Mouse (Mus musculus): ENCODE measurements at regions not wholly inside any gene's neighbourhood (a gene's known extent, or its start where the extent isn't known, plus 50 kb on each side); places are given as distances from the start of the nearest gene placed in this dataset.

DNA sequence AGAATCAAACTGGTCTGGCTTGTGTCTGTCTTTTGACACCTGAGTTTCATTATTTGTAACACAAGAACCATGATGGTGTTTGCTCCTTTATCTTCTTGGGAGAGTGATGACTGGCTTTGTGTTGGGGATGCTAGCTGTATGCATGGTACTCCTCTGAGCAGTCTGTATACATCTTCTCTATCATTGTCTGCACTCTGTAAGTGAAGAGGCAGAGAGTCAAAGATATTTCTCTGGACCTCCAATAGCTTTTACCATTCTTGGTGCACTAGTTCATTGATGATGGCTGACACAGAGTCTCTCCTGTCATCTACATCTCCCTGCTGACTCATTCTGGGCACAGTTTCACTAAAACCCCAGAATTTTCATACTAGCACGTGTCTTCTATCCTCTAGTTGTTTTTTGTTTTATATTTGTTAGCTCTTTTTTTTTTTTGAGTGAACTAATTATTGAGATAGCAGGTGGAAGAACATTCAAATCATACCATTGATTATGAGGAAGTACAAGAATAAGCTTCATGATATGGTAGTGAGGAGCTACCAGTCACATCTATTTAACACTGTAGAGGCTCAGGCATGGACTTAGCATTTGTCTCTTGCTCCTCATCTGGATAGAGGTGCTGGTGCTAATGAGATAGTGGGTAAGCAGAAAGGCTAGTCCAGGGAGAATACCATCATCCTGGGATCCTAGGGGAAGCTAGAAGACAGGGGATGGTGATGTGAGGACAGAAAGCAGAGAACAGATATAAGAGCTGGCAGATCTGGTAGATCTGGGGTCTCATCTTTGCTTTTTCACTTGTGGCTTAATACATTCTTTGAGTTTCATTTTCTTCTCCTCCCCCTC, 1402.9 kb upstream of the A1bg start:
- H3K4me1 ChIP-seq (replicated peaks) = peaks cover 14% of the 10 kb centered on the region
- WGBS (ENCODE audit: insufficient replicate concordance) = 66% methylated on average over 1 of the region's 1 CpGs
- H3K9me3 ChIP-seq (replicated peaks) = no peaks in the 10 kb centered on the region
- no peak overlapping the region for H3K4me3 ChIP-seq (replicated peaks)
- no peak for ATAC-seq (ENCODE audit: insufficient read depth)
- H3K9ac ChIP-seq = no peak overlapping the region
- no peaks in the 10 kb centered on the region for H3K36me3 ChIP-seq (replicated peaks)
- H3K27ac ChIP-seq (replicated peaks) = no peak overlapping the region
- H3K27me3 ChIP-seq = no peaks in the 10 kb centered on the region
- no peak overlapping the region for H3K4me2 ChIP-seq

DNA sequence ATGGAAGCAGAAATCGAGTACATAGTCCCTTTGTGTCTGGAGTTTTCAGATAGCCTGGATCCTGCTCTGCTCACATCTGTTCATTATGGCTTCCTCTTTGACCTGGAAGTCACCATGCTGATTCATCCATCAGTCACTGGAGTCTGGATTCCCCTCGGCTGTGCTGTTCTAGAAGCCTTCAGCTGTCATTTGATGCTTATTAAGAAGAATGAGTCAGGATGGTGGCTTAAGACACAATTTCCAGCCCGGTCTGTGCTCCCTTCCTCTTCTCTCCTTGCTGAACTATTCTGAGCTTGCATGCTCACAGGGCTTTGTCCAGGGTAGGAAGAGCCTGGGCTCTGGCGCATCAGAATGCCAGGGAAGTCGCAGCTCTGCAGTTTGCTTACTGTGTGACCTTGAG, 1398.2 kb upstream of the A1bg start:
- Histone ChIP-seq H3K4me1 (replicated peaks) (no peaks in the 10 kb centered on the region), H3K4me2 (no peak overlapping the region), H3K4me3 (replicated peaks) (no peak overlapping the region), H3K27me3 (no peaks in the 10 kb centered on the region), H3K27ac (replicated peaks) (no peak overlapping the region), H3K36me3 (replicated peaks) (no peaks in the 10 kb centered on the region), H3K9me3 (replicated peaks) (no peaks in the 10 kb centered on the region), H3K9ac (no peak overlapping the region)
- 41% methylated on average over 5 of the region's 5 CpGs for WGBS (ENCODE audit: insufficient replicate concordance)
- ATAC-seq (ENCODE audit: insufficient read depth) = no peak

DNA sequence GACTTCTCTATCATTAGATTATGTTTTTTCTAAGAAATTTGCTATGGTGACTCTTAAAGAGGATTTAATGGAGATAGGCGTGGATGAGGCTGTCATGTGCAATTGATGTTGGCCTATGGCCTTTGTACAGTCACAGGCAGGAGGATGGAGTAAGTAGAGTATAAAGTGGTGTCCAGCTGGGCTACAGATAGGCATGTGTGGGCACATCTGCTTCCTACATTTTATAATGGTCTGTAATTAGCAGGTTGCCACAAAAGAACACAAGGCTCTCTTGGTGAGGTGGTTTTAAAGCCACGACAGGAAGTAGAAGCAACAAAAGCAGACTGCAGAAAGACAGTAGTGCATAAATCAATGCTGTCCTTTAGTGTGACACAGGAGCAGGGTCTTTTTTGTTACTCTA, 1391.6 kb upstream of the A1bg start:
- no peak overlapping the region for H3K9ac ChIP-seq
- H3K27ac ChIP-seq (replicated peaks) = no peak overlapping the region
- H3K4me1 ChIP-seq (replicated peaks) = no peaks in the 10 kb centered on the region
- no peaks in the 10 kb centered on the region for H3K36me3 ChIP-seq (replicated peaks)
- no peak overlapping the region for H3K4me3 ChIP-seq (replicated peaks)
- WGBS (ENCODE audit: insufficient replicate concordance) = 24% methylated on average over 2 of the region's 2 CpGs
- no peak overlapping the region for H3K4me2 ChIP-seq
- no peak for ATAC-seq (ENCODE audit: insufficient read depth)
- no peaks in the 10 kb centered on the region for H3K9me3 ChIP-seq (replicated peaks)
- no peaks in the 10 kb centered on the region for H3K27me3 ChIP-seq

DNA sequence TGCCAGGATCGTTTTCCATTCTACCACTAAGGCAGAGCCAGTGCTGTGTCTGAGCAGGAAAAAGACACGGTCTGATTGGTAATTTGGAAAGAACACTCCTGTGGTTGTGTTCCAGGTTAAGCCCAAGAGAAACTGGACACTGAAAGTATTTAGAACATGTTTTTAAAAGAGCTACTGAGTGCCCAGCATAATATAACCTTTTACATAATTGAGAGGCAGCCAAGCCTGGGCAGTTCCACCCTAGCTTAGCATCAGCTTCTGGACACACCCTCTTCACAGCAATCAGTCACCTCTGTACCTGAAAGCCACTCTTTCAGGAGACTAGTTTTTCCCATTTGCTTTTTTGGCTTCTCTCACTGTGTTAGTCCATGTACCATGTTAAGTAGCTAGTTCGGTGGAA, 1379.4 kb upstream of the A1bg start:
- no peak for ATAC-seq (ENCODE audit: insufficient read depth)
- H3K4me2 ChIP-seq = no peak overlapping the region
- no peaks in the 10 kb centered on the region for H3K9me3 ChIP-seq (replicated peaks)
- H3K27ac ChIP-seq (replicated peaks) = no peak overlapping the region
- H3K27me3 ChIP-seq = no peaks in the 10 kb centered on the region
- H3K36me3 ChIP-seq (replicated peaks) = no peaks in the 10 kb centered on the region
- 0 out of 2 replicates have a peak, but pooled peaks cover 3% of the 10 kb centered on the region for H3K4me1 ChIP-seq (replicated peaks)
- H3K4me3 ChIP-seq (replicated peaks) = no peak overlapping the region
- WGBS (ENCODE audit: insufficient replicate concordance) = 74% methylated on average over 3 of the region's 3 CpGs
- H3K9ac ChIP-seq = no peak overlapping the region

DNA sequence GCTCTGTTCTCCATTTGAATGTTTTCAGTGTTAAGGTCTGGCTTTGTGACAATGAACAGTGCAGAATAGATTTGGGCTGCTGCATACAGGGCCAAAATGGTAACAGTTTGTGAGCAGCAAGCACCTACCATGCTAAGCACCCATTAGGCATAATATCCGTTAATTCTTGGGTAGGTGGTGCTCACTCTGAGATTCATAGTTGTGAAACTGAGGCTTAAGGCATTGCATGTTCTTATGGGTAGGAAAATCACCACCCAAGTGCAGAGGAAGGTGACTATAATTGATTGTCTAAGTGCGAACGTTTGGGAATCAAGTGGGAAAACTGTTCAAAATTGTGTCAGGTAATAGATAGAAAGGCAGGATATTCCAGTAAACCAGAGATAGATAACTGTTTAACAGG, 1378.8 kb upstream of the A1bg start:
- Histone ChIP-seq H3K9ac (no peak overlapping the region), H3K4me2 (no peak overlapping the region), H3K9me3 (replicated peaks) (no peaks in the 10 kb centered on the region), H3K36me3 (replicated peaks) (no peaks in the 10 kb centered on the region), H3K4me1 (replicated peaks) (0 out of 2 replicates have a peak, but pooled peaks cover 3% of the 10 kb centered on the region), H3K27me3 (no peaks in the 10 kb centered on the region), H3K4me3 (replicated peaks) (no peak overlapping the region), H3K27ac (replicated peaks) (no peak overlapping the region)
- WGBS (ENCODE audit: insufficient replicate concordance) = 65% methylated on average over 3 of the region's 3 CpGs
- ATAC-seq (ENCODE audit: insufficient read depth) = no peak

DNA sequence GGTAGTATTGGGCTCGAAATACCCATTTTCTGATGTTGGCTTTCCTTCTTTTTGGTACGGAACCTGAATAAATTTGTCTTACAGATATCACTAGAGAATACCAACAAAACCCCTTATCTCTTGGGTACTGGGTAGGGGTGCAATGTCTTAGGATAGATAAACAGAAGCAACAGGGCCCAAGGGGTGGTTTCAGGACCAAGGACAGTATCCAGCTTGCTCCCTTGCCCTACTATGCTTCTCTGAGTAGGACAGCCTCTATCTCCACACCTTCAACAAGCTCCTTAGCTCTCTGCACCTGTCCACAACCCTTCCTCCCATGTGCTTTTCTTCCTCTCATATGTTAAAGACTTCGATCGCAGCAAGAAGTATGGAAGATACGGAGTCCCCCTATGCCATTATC, 1374.3 kb upstream of the A1bg start:
- H3K9me3 ChIP-seq (replicated peaks) = no peaks in the 10 kb centered on the region
- H3K27me3 ChIP-seq = no peaks in the 10 kb centered on the region
- H3K9ac ChIP-seq = no peak overlapping the region
- H3K4me2 ChIP-seq = no peak overlapping the region
- H3K4me1 ChIP-seq (replicated peaks) = peaks cover 8% of the 10 kb centered on the region; the same call in 1 of the 2 replicates
- no peak overlapping the region for H3K27ac ChIP-seq (replicated peaks)
- no peak overlapping the region for H3K4me3 ChIP-seq (replicated peaks)
- H3K36me3 ChIP-seq (replicated peaks) = no peaks in the 10 kb centered on the region
- no peak for ATAC-seq (ENCODE audit: insufficient read depth)
- 65% methylated on average over 5 of the region's 5 CpGs for WGBS (ENCODE audit: insufficient replicate concordance)

DNA sequence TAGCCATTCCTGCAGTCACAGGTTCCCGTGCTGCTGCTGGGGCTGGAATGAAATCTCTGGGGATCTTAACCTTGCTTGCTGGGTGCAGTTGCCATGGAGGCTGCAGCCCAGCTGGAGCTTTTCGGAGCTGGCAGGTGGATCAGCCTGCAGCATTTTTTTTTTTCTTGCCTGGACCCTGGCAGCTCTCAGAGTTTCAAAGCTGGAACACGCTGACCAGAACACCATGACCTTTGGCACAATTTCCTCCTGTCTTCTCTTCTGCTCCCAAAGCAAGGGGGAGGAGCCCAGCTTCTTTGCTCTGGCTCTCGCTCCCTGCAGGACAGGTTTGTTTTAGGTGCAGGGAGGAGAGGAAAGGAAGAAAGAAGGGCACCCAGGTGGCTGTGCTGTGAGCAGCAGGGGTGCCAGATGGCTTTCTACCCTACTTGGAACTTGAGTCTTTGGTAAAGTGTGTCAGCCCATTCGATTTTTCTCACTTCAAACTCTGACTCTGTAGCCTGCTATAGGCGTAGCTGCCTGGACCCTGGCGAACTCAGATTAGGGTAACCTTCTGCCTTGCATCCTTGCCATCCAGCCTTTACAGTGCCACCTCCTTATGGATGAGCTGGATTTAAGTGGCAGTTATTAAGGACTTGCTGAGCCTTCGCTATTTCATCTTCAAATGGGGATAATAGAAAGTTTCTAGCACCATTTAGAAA, 1372.6 kb upstream of the A1bg start:
- H3K4me2 ChIP-seq = 0 out of 2 replicates have a peak overlapping the region, but pooled peaks have one; percentile 4
- no peaks in the 10 kb centered on the region for H3K27me3 ChIP-seq
- H3K9me3 ChIP-seq (replicated peaks) = no peaks in the 10 kb centered on the region
- H3K4me3 ChIP-seq (replicated peaks) = no peak overlapping the region
- no peaks in the 10 kb centered on the region for H3K36me3 ChIP-seq (replicated peaks)
- no peak for ATAC-seq (ENCODE audit: insufficient read depth)
- H3K27ac ChIP-seq (replicated peaks) = no peak overlapping the region
- WGBS (ENCODE audit: insufficient replicate concordance) = 46% methylated on average over 8 of the region's 8 CpGs
- H3K9ac ChIP-seq = no peak overlapping the region
- peaks cover 8% of the 10 kb centered on the region; the same call in 1 of the 2 replicates for H3K4me1 ChIP-seq (replicated peaks)

DNA sequence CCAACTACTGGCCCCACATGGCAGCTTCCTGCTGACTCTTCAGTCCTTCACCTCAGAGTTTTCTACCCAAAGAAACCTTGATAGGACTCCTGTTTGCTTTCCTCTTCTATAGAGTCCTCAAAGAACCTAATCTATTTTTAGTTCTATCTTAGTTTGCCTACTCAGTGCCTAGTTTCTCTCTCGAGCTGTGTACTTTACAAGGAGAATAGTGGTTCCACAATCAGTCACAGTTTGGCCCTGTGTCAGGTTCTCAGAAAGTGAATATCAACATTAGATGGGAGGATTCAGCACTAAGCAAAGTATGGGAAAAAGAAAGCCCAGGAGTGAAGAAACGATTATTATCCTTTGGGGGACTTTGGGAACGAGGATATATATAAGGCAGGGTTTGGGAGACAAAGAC, 1372.0 kb upstream of the A1bg start:
- peaks cover 8% of the 10 kb centered on the region; the same call in 1 of the 2 replicates for H3K4me1 ChIP-seq (replicated peaks)
- ATAC-seq (ENCODE audit: insufficient read depth) = no peak
- no peak overlapping the region for H3K4me3 ChIP-seq (replicated peaks)
- H3K9ac ChIP-seq = no peak overlapping the region
- H3K9me3 ChIP-seq (replicated peaks) = no peaks in the 10 kb centered on the region
- H3K27ac ChIP-seq (replicated peaks) = no peak overlapping the region
- H3K27me3 ChIP-seq = no peaks in the 10 kb centered on the region
- WGBS (ENCODE audit: insufficient replicate concordance) = 27% methylated on average over 3 of the region's 3 CpGs
- 0 out of 2 replicates have a peak overlapping the region, but pooled peaks have one; percentile 4 for H3K4me2 ChIP-seq
- no peaks in the 10 kb centered on the region for H3K36me3 ChIP-seq (replicated peaks)

DNA sequence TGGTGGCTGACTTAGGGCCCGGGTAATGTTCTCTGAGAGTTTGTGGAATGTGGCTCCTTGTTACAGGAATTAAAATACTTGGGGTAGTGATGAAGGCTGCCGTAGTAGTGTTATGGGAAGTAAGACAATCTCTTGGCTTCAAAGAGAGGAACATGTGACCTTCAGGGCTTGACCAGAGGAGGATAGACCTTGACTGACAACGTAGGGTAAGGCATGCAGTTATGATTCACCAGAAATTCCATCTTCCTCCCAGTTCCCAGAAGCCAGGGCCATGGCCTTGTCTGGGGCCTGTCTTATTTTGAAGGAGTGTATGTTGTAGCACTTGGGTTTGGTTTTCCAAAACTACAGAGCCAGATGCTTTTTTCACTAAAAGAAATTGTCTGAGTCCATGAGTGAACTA, 1370.1 kb upstream of the A1bg start:
- no peak for ATAC-seq (ENCODE audit: insufficient read depth)
- Histone ChIP-seq H3K27me3 (no peaks in the 10 kb centered on the region), H3K36me3 (replicated peaks) (no peaks in the 10 kb centered on the region), H3K4me2 (no peak overlapping the region), H3K9ac (no peak overlapping the region), H3K9me3 (replicated peaks) (no peaks in the 10 kb centered on the region), H3K4me3 (replicated peaks) (no peak overlapping the region), H3K27ac (replicated peaks) (no peak overlapping the region), H3K4me1 (replicated peaks) (peaks cover 8% of the 10 kb centered on the region; the same call in 1 of the 2 replicates)
- 63% methylated on average over 3 of the region's 3 CpGs for WGBS (ENCODE audit: insufficient replicate concordance)

DNA sequence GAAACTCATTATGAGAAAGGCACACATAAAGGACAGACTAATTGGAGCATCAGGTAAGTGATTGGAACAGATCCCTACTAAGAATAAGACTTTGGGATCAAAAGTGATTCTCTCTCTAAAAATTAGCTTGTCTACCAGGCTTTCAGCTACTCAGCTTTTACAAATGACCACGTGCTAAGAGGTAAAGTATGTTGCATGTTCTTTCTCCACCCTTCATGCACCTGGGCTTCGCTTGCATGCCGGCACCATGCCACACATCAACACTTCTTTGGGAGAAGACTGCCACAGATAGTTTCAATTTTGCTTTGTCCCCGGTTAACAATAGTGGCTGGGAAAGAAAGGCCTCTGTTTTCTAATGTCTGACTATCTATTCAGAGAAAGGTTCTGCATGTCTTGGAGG, 1367.9 kb upstream of the A1bg start:
- Histone ChIP-seq H3K4me3 (replicated peaks) (no peak overlapping the region), H3K4me2 (no peak overlapping the region), H3K9me3 (replicated peaks) (no peaks in the 10 kb centered on the region), H3K27me3 (no peaks in the 10 kb centered on the region), H3K9ac (no peak overlapping the region), H3K4me1 (replicated peaks) (peaks cover 8% of the 10 kb centered on the region; the same call in 1 of the 2 replicates), H3K27ac (replicated peaks) (no peak overlapping the region), H3K36me3 (replicated peaks) (no peaks in the 10 kb centered on the region)
- no peak for ATAC-seq (ENCODE audit: insufficient read depth)
- WGBS (ENCODE audit: insufficient replicate concordance) = 61% methylated on average over 4 of the region's 4 CpGs
